Mouse (Mus musculus) gastrocnemius, postnatal 25 days (tissue): ENCODE measurements around the gene Sema6d. TPM values are rescaled to one million over a fixed set of nuclear protein-coding genes. Genes with fewer than 3 reads are reported as not detected.

Experiments
- DNase-seq: peaks from one replicate; pipeline ENCODE4 v3.0.0; 2022
- total RNA-seq, 2 experiments: library from RNA; stranded (reverse); gene quantifications; 1 replicate in 1 of 2; 2 replicates in 1 of 2; pipeline ENCODE4 v1.2.3; 2021

Gene Sema6d
- total RNA-seq, 2 experiments from 2014 or later = 5.8 to 6.6 TPM

DNA sequence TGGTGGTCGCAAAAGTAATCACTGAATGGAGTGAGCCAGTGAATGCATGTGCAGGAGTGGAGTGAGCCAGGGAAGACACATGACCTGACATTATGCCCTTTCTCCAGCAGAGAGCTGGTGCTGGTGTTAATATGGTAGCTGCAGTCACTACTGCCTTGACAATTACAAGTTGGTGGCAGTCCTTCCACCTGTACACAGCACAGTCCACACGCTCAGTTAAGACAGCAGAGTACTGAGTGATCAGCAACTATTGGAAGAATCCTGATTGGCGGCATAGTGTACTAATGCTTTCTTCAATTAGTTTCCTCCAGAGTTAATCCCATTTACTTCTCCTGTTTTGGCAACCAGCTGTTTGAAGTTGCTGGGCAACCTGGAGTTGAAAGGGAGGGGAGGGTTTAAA is 81.9 kb downstream of the Sema6d start:
- DNase-seq = no peak

DNA sequence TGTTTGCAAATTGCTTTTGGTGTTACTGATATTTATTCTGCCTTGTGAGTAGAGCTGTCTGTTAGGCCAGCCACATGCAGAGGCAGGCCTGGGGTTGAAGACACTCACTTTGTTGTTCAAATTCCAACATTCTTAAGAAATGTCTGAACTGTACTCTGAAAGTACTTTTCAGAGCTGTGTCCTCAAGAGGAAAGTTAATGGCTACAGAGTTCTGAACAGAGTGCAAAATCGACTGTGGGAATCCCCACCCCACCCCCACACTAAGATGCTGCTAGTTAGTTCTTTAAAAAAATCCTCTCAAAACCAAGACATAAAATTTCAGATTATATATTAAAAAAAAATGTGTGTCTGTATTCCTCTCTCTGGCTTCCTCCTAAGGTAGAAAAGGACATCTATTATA is 86.5 kb downstream of the Sema6d start:
- no peak for DNase-seq

- no peak for DNase-seq
Observed at GRCm38 (mm10) chr2:124176711-124177169, 87.0 kb downstream of the Sema6d start.

DNA sequence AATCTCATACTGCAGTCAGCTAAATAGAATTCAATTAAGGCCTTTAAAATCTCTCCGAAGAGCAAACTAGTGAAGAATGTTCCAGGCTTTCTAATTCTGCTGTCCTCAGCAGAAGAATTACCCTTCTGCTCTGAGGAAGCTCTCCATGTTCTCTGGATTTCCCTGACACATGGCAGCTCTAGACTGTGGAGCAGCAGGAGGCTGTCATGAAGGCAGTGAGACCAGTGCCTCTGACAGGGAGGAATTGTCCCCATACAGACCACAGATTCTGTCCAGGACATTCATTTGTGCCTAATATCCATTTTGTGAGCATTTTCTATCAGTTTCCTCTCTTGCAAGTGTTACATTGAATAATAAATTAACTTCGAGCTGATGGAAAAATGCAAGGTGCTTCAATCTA is 99.5 kb downstream of the Sema6d start:
- no peak for DNase-seq

DNA sequence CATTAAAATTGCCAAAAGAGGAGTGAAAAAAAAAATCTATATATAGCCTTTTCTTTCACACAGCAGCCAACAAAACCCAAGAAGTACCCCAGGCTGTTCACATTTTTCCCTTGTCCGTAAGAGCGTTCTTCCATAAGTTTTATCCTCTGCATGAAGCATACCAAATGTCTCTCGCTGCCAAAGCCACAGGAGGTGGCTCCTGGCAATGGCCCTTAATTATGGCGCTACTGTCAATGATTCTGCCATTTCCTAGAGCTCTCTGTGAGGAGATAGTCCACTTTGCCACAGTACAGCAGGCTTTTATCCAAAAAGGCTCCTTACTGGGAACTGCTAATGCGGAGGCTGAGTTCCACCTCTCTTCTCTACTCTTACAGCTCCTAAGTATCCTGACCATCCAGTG is 104.3 kb downstream of the Sema6d start:
- DNase-seq = no peak

DNA sequence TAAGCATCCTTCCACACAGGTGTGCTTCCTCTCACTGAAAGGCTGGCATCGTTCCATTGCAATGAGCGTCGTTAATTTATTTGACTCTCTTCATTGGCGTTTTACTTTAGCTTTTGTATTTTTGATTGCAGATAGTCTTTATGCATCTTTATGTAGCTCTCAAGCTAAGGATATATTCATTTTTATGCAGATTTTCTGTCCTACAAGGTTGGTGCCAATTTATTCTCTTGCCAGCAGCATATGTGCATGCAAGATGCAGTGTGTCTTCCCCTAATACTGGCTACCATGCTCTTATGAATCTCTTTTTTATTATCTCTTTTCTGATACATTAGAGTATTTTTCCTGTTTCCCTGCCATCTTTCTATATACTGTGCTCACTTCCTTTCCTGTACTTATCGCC is 111.7 kb downstream of the Sema6d start:
- no peak for DNase-seq

DNA sequence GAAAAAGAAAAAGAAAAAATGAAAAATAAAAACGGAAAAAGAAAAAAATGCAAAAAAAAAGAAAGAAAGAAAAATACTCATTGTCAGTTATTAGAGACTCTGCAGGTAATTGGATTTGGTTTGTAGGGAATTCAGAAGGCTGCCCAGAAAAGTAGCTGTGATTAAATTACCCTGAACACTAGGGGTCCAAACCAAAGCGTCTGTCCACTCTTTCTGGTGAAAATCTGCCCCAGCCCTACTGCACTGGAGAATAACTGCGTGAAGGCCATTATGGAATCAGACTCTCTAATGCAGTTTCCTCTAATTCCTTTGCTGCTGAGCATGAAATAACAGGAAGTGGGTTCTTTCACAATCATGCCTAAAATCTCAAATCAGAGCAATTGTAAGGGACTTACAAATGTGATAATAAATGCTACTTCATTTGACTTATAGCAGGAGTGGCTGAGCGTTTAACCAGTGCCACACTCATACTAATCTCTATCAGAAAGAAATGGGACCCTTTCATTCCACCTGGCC is 112.8 kb downstream of the Sema6d start:
- no peak for DNase-seq

GRCm38 (mm10) chr2:124205811-124206210 is 116.0 kb downstream of the Sema6d start:
- no peak for DNase-seq

GRCm38 (mm10) chr2:124208251-124208650 is 118.5 kb downstream of the Sema6d start:
- DNase-seq = no peak

- no peak for DNase-seq
Observed at GRCm38 (mm10) chr2:124223559-124223958, 133.8 kb downstream of the Sema6d start.

GRCm38 (mm10) chr2:124224328-124224727 is 134.6 kb downstream of the Sema6d start:
- DNase-seq = no peak

- DNase-seq = no peak
Observed at GRCm38 (mm10) chr2:124234636-124235221, 145.0 kb downstream of the Sema6d start.

GRCm38 (mm10) chr2:124235237-124236055 is 145.7 kb downstream of the Sema6d start:
- no peak for DNase-seq

DNA sequence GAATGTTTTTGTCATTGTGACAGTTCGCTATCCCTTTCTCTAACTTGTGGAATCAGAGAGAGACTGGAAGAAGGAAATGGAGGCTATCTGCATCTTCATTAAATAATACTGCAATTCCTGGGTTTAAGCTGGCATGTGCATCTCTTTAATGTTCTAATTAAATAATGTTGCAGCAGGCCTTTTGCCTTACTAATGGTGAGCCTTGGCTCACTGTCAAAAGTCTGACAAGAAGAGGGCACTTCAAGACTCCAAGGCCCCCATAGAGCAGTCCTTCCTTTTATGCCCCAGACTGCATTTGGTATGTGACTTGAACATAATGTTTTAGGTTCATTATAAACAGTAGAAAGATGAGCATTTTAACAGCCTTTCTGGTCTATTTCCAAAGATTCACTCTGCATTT is 147.1 kb downstream of the Sema6d start:
- DNase-seq = no peak

- DNase-seq = no peak
Observed at GRCm38 (mm10) chr2:124243608-124244007, 153.8 kb downstream of the Sema6d start.

GRCm38 (mm10) chr2:124244543-124245245 is 154.9 kb downstream of the Sema6d start:
- DNase-seq = no peak

- no peak for DNase-seq
Observed at GRCm38 (mm10) chr2:124258108-124258507, 168.3 kb downstream of the Sema6d start.

GRCm38 (mm10) chr2:124264309-124264708 is 174.5 kb downstream of the Sema6d start:
- no peak for DNase-seq

DNA sequence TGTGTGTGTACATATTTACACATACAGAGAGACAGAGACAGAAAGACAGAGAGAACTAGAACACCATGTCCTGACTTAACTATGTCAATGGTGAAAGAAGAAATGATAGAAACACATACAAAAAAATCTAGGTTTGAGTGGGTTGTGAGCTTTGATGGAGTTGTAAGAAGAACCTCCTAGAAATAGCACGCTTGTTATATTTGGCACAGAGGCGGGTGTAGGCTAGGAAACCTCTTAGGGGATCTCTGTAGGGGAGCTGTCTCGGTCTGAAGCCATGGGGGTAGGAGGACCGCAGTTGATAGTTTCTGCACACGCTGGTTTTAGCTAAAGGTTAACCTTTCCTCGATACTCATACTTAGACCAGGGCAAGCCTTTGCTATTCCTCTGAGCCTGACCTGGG is 181.4 kb downstream of the Sema6d start:
- no peak for DNase-seq

DNA sequence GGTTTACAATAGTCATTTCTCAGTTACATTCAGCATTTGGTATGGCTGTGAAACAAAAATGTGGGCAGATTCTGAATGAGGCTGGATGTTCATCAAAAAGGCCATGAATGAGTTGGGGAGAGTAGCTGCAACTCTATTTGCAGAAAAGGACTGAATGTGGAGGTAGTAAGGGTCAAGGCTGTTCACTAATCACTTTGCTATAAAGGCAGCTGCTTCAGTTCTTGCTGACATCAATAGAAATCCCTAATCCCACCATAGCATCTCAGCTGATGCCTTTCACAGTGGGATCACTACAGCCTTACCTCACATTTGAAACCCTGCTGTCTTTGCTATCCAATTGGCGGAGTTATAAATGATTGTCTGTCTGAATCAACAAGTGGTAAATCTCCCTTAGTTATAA is 187.7 kb downstream of the Sema6d start:
- no peak for DNase-seq

GRCm38 (mm10) chr2:124285109-124285508 is 195.3 kb downstream of the Sema6d start:
- DNase-seq = no peak

DNA sequence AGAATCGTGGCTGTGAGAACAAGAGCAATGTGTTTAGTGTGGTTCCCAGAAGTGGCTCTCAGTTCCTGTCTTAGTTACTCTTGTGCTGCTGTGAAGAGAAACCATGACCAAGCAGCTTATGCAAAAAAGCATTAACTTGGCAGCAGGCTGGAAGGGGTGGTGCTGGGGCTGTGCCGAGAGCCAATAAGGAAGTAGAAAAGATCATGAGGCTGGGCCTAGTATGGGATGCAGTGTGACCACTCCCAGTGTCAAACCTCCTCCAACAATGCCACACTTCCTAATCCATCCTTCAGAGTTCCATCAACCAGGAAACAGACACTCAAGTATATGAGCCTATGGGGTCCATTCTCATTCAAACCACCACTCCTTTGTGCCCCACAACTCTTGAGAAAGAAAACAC is 199.6 kb downstream of the Sema6d start:
- no peak for DNase-seq

- DNase-seq = no peak
Observed at GRCm38 (mm10) chr2:124291145-124291544, 201.4 kb downstream of the Sema6d start.
